24 mouse cellular contexts compared by ENCODE assay signal in the genomic region with DNA sequence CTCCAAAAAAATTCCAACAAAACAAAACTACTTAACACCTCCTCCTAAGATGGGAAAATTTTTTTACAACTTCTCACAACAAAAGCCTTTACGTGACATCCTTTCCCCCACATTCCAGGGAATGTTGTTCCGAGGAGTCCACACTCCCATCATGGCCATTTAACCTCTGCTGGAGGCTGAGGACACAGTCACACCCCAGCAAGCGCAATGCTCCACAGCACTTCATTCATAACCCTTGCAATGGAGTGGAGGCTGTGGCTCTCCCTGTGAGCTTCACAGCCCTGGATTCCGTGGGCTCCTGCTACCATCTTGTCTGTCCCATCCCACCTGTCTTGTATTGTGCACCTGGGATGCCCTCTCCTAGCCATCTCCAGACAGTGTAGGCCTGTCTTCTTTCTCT. TPM values are rescaled to one million over a fixed set of nuclear protein-coding genes. Genes with fewer than 3 reads are reported as not detected.
DNase-seq lines count a peak whose midpoint lies in the region; ATAC-seq and TF ChIP-seq lines count a peak whose summit lies in the region.
"Had no signal": no experiment of that assay in that cellular context is flagged by ENCODE, and none has a peak within 500 bp of the region (broad histone marks: within the 10 kb centered on the region; RNA-seq: fewer than 3 reads in every experiment).

No protein-coding gene starts in this region.

- peak; percentile 21 for DNase-seq in heart, adult 11 months
- DNase-seq in heart, postnatal 14 days: no peak
- no peak for DNase-seq in kidney, postnatal 14 days
- DNase-seq in midbrain, postnatal 0 days (ENCODE audit: low spot score): no peak
- no peak for DNase-seq in gastrocnemius, postnatal 36 days
- DNase-seq: adrenal gland, postnatal 14 days; embryo, embryonic 11 days; gastrocnemius, postnatal 25 days; heart, postnatal 4 days; layer of hippocampus, adult 9-11 months; liver, embryonic 13.5 days; lung, embryonic 14.5 days; right cerebral cortex, postnatal 25 days; spleen, adult 18-20 months had no signal

- H3K36me3 ChIP-seq in kidney, embryonic 15.5 days: no peaks in the 10 kb centered on the region
- H3K36me3 ChIP-seq in midbrain, embryonic 15.5 days (replicated peaks): no peaks in the 10 kb centered on the region
- no peaks in the 10 kb centered on the region for H3K36me3 ChIP-seq in midbrain, postnatal 0 days (ENCODE audit: insufficient read depth, low read length)
- H3K36me3 ChIP-seq: embryonic facial prominence, embryonic 13.5 days; G1E; heart, embryonic 15.5 days; liver, embryonic 13.5 days had no signal

- intact Hi-C loops in heart, postnatal 14 days (cut with DNase I): no loop called here
- intact Hi-C loops in gastrocnemius, postnatal 36 days (cut with DNase I): no loop called here

- 37% methylated on average over 4 of the region's 4 CpGs for WGBS in kidney, embryonic 15.5 days
- WGBS in midbrain, embryonic 15.5 days: 66% methylated on average over 4 of the region's 4 CpGs
- 72% methylated on average over 4 of the region's 4 CpGs for WGBS in midbrain, postnatal 0 days

- no peak overlapping the region for H3K4me3 ChIP-seq in kidney, embryonic 15.5 days (replicated peaks)
- no peak overlapping the region for H3K4me3 ChIP-seq in midbrain, embryonic 15.5 days
- H3K4me3 ChIP-seq in midbrain, postnatal 0 days (ENCODE audit: low read depth, low read length): no peak overlapping the region
- H3K4me3 ChIP-seq: embryonic facial prominence, embryonic 13.5 days; erythroblast, embryonic 14.5 days; heart, embryonic 15.5 days; limb, embryonic 13.5 days; liver, embryonic 13.5 days had no signal

- H3K27me3 ChIP-seq in kidney, embryonic 15.5 days: no peaks in the 10 kb centered on the region
- H3K27me3 ChIP-seq in midbrain, embryonic 15.5 days (replicated peaks): no peaks in the 10 kb centered on the region
- H3K27me3 ChIP-seq in midbrain, postnatal 0 days (ENCODE audit: insufficient read depth, low read length): no peaks in the 10 kb centered on the region
- H3K27me3 ChIP-seq: embryonic facial prominence, embryonic 13.5 days; heart, embryonic 15.5 days; limb, embryonic 13.5 days; liver, embryonic 13.5 days had no signal

- no peak overlapping the region for H3K27ac ChIP-seq in kidney, embryonic 15.5 days
- no peak overlapping the region for H3K27ac ChIP-seq in midbrain, embryonic 15.5 days
- H3K27ac ChIP-seq in midbrain, postnatal 0 days (ENCODE audit: low read depth, low read length): no peak overlapping the region
- H3K27ac ChIP-seq: embryonic facial prominence, embryonic 13.5 days; heart, embryonic 15.5 days; limb, embryonic 13.5 days; liver, embryonic 13.5 days had no signal

- ATAC-seq in kidney, embryonic 15.5 days (replicated peaks; ENCODE audit: low FRiP score): peak; percentile 81
- ATAC-seq in midbrain, embryonic 15.5 days (replicated peaks): 0 out of 2 replicates have a peak, but pooled peaks have one; percentile 27
- no peak for ATAC-seq in midbrain, postnatal 0 days (ENCODE audit: low FRiP score)
- peak; percentile 40; the same call in 1 of the 2 replicates for ATAC-seq in monocyte, adult 5-6 weeks (replicated peaks; ENCODE audit: insufficient number of reproducible peaks, low FRiP score, low TSS enrichment, poor library complexity, severe bottlenecking)
- ATAC-seq: midbrain, embryonic 16.5 days had no signal

- H3K4me2 ChIP-seq in kidney, embryonic 15.5 days: no peak overlapping the region
- no peak overlapping the region for H3K4me2 ChIP-seq in midbrain, embryonic 15.5 days
- no peak overlapping the region for H3K4me2 ChIP-seq in midbrain, postnatal 0 days (ENCODE audit: low read depth, low read length, poor library complexity, severe bottlenecking)
- H3K4me2 ChIP-seq: embryonic facial prominence, embryonic 13.5 days; heart, embryonic 15.5 days; limb, embryonic 13.5 days; liver, embryonic 13.5 days; lung, embryonic 14.5 days had no signal

- H3K4me1 ChIP-seq in kidney, embryonic 15.5 days: no peaks in the 10 kb centered on the region
- no peaks in the 10 kb centered on the region for H3K4me1 ChIP-seq in midbrain, embryonic 15.5 days
- no peaks in the 10 kb centered on the region for H3K4me1 ChIP-seq in midbrain, postnatal 0 days (ENCODE audit: insufficient read depth, low read length)
- H3K4me1 ChIP-seq: embryonic facial prominence, embryonic 13.5 days; limb, embryonic 13.5 days; liver, embryonic 13.5 days had no signal

- no peak for TF ChIP-seq CTCF in midbrain, postnatal 0 days (IDR thresholded peaks at IDR 0.05)

- no peak overlapping the region for H3K9ac ChIP-seq in kidney, embryonic 15.5 days
- H3K9ac ChIP-seq in midbrain, embryonic 15.5 days: no peak overlapping the region
- no peak overlapping the region for H3K9ac ChIP-seq in midbrain, postnatal 0 days (replicated peaks; ENCODE audit: low read length, poor library complexity, severe bottlenecking)
- H3K9ac ChIP-seq: embryonic facial prominence, embryonic 13.5 days; heart, embryonic 15.5 days; limb, embryonic 13.5 days; liver, embryonic 13.5 days; lung, embryonic 14.5 days had no signal

- no peaks in the 10 kb centered on the region for H3K9me3 ChIP-seq in kidney, embryonic 15.5 days (replicated peaks)
- no peaks in the 10 kb centered on the region for H3K9me3 ChIP-seq in midbrain, embryonic 15.5 days
- H3K9me3 ChIP-seq in midbrain, postnatal 0 days (ENCODE audit: low read length): no peaks in the 10 kb centered on the region
- H3K9me3 ChIP-seq: embryonic facial prominence, embryonic 13.5 days; G1E; heart, embryonic 15.5 days; limb, embryonic 13.5 days; liver, embryonic 13.5 days had no signal

RNA-seq across cellular contexts. Expression of a gene that starts 40.4 kb away (rescaled TPM):
- 1 to 10 TPM; 7.4 TPM for total RNA-seq in heart, postnatal 14 days (2021)
- polyA plus RNA-seq in kidney, embryonic 15.5 days (2015; fragmentation: Nextera tagmentation; extraction: Ambion mirVana): 0.66 and 1.1 TPM in 2 replicates
- polyA plus RNA-seq in midbrain, embryonic 15.5 days (2015; fragmentation: Nextera tagmentation; extraction: Ambion mirVana): 0.68 and 1.1 TPM in 2 replicates
- total RNA-seq in midbrain, postnatal 0 days (2014; rRNA removed): 0.24 and 1.0 TPM in 2 replicates
- polyA plus RNA-seq in midbrain, postnatal 0 days (2015; fragmentation: Nextera tagmentation; extraction: Ambion mirVana): 0.15 and 0.42 TPM in 2 replicates
- 0.53 to 1.2 TPM in 2 of 3 replicates, not detected in the other for total RNA-seq in monocyte, adult 5-6 weeks (2017)
- 1 to 10 TPM in 1 of 2 experiments, under 1 TPM in 1; 0.23 to 1.2 TPM for total RNA-seq in gastrocnemius, postnatal 36 days (2021)
- total RNA-seq: megakaryocyte, adult 5-6 weeks had no signal
- polyA plus RNA-seq: erythroblast, embryonic 14.5 days; G1E; liver, embryonic 13.5 days had no signal
